Mouse (Mus musculus) c-Kit-positive CD71-negative TER-119-negative erythroid progenitor cells, embryonic 14.5 days (primary cell): ENCODE data around the gene Whrn.

Experiments
- DNase-seq: peaks from one replicate; pipeline ENCODE4 v3.0.0-alpha.2; 2013; ENCODE audit warnings: low read depth

The Whrn gene

GRCm38 (mm10) chr4:63444362-63445066 is 51.3 kb downstream of the Whrn start:
- DNase-seq, result no peak

- no peak for DNase-seq
These were observed 52.7 kb downstream of the Whrn start for GRCm38 (mm10) chr4:63443101-63443500.

- DNase-seq, result no peak
These were observed 54.2 kb downstream of the Whrn start for GRCm38 (mm10) chr4:63441616-63442015.

- no peak for DNase-seq
These were observed 55.5 kb downstream of the Whrn start for GRCm38 (mm10) chr4:63440262-63440661.

GRCm38 (mm10) chr4:63437968-63438367 is 57.8 kb downstream of the Whrn start:
- no peak for DNase-seq

GRCm38 (mm10) chr4:63437119-63437815 is 58.5 kb downstream of the Whrn start:
- no peak for DNase-seq

- no peak for DNase-seq
These were observed 60.4 kb downstream of the Whrn start for GRCm38 (mm10) chr4:63435402-63435801.

- no peak for DNase-seq
These were observed 64.7 kb downstream of the Whrn start for GRCm38 (mm10) chr4:63431098-63431497.

- no peak for DNase-seq
These were observed 65.4 kb downstream of the Whrn start for GRCm38 (mm10) chr4:63430357-63430756.

GRCm38 (mm10) chr4:63426308-63426707 is 69.5 kb downstream of the Whrn start:
- no peak for DNase-seq

- DNase-seq, result no peak
These were observed 72.0 kb downstream of the Whrn start for GRCm38 (mm10) chr4:63423811-63424210.

- DNase-seq, result no peak
These were observed 72.6 kb downstream of the Whrn start for GRCm38 (mm10) chr4:63423231-63423630.

- DNase-seq, result no peak
These were observed 75.5 kb downstream of the Whrn start for GRCm38 (mm10) chr4:63420143-63420920.

GRCm38 (mm10) chr4:63418270-63418669 is 77.5 kb downstream of the Whrn start:
- DNase-seq, result no peak

GRCm38 (mm10) chr4:63417318-63417957 is 78.4 kb downstream of the Whrn start:
- DNase-seq, result peak; percentile 67

GRCm38 (mm10) chr4:63414951-63415350 is 80.8 kb downstream of the Whrn start:
- no peak for DNase-seq

- no peak for DNase-seq
These were observed 84.6 kb downstream of the Whrn start for GRCm38 (mm10) chr4:63411222-63411621.

GRCm38 (mm10) chr4:63410583-63410934 is 85.2 kb downstream of the Whrn start:
- peak; percentile 90 for DNase-seq

GRCm38 (mm10) chr4:63409908-63410582 is 85.7 kb downstream of the Whrn start:
- no peak for DNase-seq

GRCm38 (mm10) chr4:63409317-63409907 is 86.4 kb downstream of the Whrn start:
- no peak for DNase-seq

- peak; percentile 52 for DNase-seq
These were observed 87.1 kb downstream of the Whrn start for GRCm38 (mm10) chr4:63408649-63409048.
